Mouse (Mus musculus): ENCODE results near the gene Gm973. TPM values are rescaled to one million over a fixed set of nuclear protein-coding genes. Genes with fewer than 3 reads are reported as not detected.

Gene Gm973
- total and polyA plus RNA-seq, 3 experiments: 0.23 TPM; not detected in 2

DNA sequence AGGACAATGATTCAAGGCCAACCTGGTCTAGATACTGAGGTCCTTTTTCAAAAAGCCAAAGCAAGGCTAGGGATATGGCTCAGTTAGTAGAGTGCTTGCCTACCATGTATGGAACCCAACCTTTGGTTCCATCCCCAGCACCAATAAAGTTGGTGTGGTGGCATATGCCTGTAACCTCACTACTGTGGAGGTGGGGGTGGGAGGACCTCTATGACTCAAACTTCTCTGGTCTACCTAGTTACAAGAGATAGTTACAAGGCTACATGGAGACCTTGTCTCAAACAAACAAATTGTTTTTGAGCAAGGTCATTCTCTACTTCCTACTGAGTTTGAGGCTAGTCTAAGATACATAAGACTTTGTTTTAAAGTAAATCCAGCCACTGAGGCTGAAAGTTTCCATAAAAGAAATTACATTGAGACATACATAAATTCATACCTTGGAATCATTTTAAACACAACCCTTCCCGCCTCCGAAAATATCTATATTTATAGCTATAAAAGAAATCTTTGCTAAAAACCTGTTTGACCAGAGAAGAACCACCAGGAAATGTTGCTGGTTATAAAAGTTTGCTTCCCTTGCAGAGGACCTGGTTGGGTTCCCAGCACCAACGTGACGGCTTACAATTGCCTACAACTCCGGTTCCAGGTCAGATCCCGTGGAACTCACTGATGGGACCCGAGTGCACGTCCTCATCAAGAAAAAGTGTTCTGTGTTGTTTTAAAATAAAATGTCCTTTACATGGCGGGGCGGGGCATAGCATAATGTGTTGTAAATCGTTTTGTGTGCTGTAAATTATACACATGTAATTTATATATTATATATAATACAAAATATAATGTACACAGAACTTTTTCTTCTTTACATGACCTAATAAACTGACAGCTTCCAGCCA lies 168.1 kb downstream of the Gm973 start:
- peaks cover 16 to 20% of the 10 kb centered on the region in 2 experiments for H3K36me3 ChIP-seq (ENCODE audit: control insufficient read depth in 1 of 2, insufficient read depth in 2 of 2, low read length in 2 of 2)
- H3K4me1 ChIP-seq (ENCODE audit: control insufficient read depth in 1 of 2, insufficient read depth in 2 of 2, low read length in 2 of 2): peaks cover 0 to 4% of the 10 kb centered on the region in 2 experiments; a peak in 3 of 4 replicates
- H3K79me2 ChIP-seq (ENCODE audit: control insufficient read depth, insufficient read depth, low read length, poor library complexity): peaks cover 37% of the 10 kb centered on the region
- no peaks in the 10 kb centered on the region for H3K27me3 ChIP-seq (ENCODE audit: control insufficient read depth in 1 of 2, insufficient read depth in 2 of 2, low read length in 2 of 2)
- peak overlapping the region; percentile 91 for H3K9ac ChIP-seq (ENCODE audit: control insufficient read depth, low read depth, low read length, poor library complexity, severe bottlenecking)
- DNase-seq (ENCODE audit: low read depth, low spot score): peak; percentile 79
- peak overlapping the region; percentile 30 to 64 for H3K4me3 ChIP-seq (ENCODE audit: control insufficient read depth in 1 of 2, insufficient read depth in 1 of 2, low read depth in 2 of 2, low read length in 2 of 2)
- no peaks in the 10 kb centered on the region for H3K9me3 ChIP-seq (replicated peaks; ENCODE audit: insufficient read depth, low read length)
- peak overlapping the region; percentile 86 for H3K27ac ChIP-seq (ENCODE audit: control insufficient read depth, low read depth, low read length)
- TF ChIP-seq TCF12 (IDR thresholded peaks at IDR 0.05; ENCODE audit: low read depth, low read length) (peak; percentile 70), TAL1 (IDR thresholded peaks at IDR 0.05; ENCODE audit: low read length) (no peak), ETS1 (IDR thresholded peaks at IDR 0.05; ENCODE audit: low read depth, low read length) (0 out of 2 replicates have a peak, but pooled peaks have one; percentile 24), ZMIZ1 (IDR thresholded peaks at IDR 0.05; ENCODE audit: low read depth, low read length) (peak; percentile 51; the same call in 1 of the 2 replicates), CHD1 (IDR thresholded peaks at IDR 0.05; ENCODE audit: low read depth, low read length) (0 out of 2 replicates have a peak, but pooled peaks have one; percentile 72), KAT2A (conservative IDR thresholded peaks at IDR 0.05; ENCODE audit: low read depth, low read length) (no peak; the same call in 1 of the 2 replicates), ZKSCAN1 (IDR thresholded peaks at IDR 0.05; ENCODE audit: low read depth, low read length) (no peak), CTCF (IDR thresholded peaks at IDR 0.05 in 2 of 3, conservative IDR thresholded peaks at IDR 0.05 in 1 of 3; ENCODE audit: control insufficient read depth in 1 of 3, insufficient read depth in 1 of 3, low read depth in 2 of 3, low read length in 3 of 3, poor library complexity in 1 of 3, severe bottlenecking in 1 of 3) (no peak), POLR2AphosphoS2 (IDR thresholded peaks at IDR 0.05; ENCODE audit: low read length) (0 out of 2 replicates have a peak, but pooled peaks have one; percentile 6), NELFE (IDR thresholded peaks at IDR 0.05; ENCODE audit: low read depth, low read length) (peak; percentile 48; the same call in 1 of the 2 replicates), MXI1 (IDR thresholded peaks at IDR 0.05; ENCODE audit: low read depth, low read length) (peak; percentile 69; the same call in 1 of the 2 replicates)

DNA sequence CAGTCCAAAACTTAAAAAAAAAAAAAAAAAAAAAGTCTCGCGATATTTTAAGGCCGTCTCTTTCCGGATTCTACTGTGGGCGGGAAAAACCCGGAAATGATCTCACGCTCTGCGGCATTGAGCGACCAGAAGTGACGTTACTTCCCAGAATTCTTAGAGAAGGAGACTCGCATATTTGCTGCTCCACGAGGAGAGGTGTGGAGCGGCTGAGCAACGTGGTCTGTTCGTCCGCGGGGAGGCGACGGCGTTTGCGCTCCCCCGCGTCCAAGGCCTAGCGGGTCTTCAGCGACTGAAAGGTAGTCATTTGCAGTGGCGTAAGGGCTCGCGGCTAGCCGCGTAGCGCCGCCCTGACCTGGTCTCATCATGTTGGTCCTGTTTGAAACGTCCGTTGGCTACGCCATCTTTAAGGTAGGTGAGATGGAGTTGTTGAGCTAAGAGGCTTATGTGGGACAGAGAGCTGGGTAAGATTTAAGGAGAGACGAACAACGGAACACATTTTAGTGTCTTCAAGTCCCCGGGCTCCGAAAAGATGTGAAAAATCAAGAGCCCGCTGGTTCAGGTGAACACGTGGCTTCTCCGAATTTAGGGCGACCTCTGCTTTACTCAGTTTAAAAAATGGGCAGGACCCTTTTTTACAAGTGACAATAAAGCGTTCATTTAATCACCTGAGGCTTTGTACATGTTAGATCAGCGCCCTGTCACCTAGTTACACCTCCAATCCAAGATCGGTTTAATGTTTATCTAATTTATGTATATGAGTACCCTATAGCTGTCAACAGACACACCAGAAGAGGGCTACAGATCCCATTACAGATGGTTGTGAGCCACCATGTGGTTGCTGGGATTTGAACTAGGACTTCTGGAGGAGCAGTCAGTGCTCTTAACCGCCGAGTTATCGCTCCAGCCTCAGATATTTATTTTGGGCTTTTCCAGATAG lies 169.0 kb downstream of the Gm973 start, which contains the start of gene Nop58:
TSS of gene Nop58 (plus strand) at position 153 of the 937 bp plus-strand sequence.
- H3K27ac ChIP-seq (ENCODE audit: control insufficient read depth, low read depth, low read length): peak within 1 kb of the TSS; percentile 92
- peaks cover 0 to 4% of the 10 kb centered on the region in 2 experiments; a peak in 3 of 4 replicates for H3K4me1 ChIP-seq (ENCODE audit: control insufficient read depth in 1 of 2, insufficient read depth in 2 of 2, low read length in 2 of 2)
- peaks cover 22 to 24% of the 10 kb centered on the region in 2 experiments for H3K36me3 ChIP-seq (ENCODE audit: control insufficient read depth in 1 of 2, insufficient read depth in 2 of 2, low read length in 2 of 2)
- peak; percentile 98 for DNase-seq (ENCODE audit: low read depth, low spot score)
- H3K4me3 ChIP-seq (ENCODE audit: control insufficient read depth in 1 of 2, insufficient read depth in 1 of 2, low read depth in 2 of 2, low read length in 2 of 2): peak within 1 kb of the TSS; percentile 74 to 98
- H3K79me2 ChIP-seq (ENCODE audit: control insufficient read depth, insufficient read depth, low read length, poor library complexity): peaks cover 45% of the 10 kb centered on the region
- H3K9ac ChIP-seq (ENCODE audit: control insufficient read depth, low read depth, low read length, poor library complexity, severe bottlenecking): peak within 1 kb of the TSS; percentile 100
- no peaks in the 10 kb centered on the region for H3K27me3 ChIP-seq (ENCODE audit: control insufficient read depth in 1 of 2, insufficient read depth in 2 of 2, low read length in 2 of 2)
- no peaks in the 10 kb centered on the region for H3K9me3 ChIP-seq (replicated peaks; ENCODE audit: insufficient read depth, low read length)
- TF ChIP-seq GABPA (IDR thresholded peaks at IDR 0.05; ENCODE audit: low read depth, low read length) (no peak), UBTF (IDR thresholded peaks at IDR 0.05; ENCODE audit: borderline replicate concordance, insufficient read depth, low read depth, low read length) (no peak), HCFC1 (IDR thresholded peaks at IDR 0.05; ENCODE audit: low read depth, low read length) (peak; percentile 92), ELF1 (IDR thresholded peaks at IDR 0.05; ENCODE audit: low read depth, low read length) (peak; percentile 91; the same call in 1 of the 2 replicates), MAX (IDR thresholded peaks at IDR 0.05; ENCODE audit: low read length) (peak; percentile 91), GATA1 (IDR thresholded peaks at IDR 0.05; ENCODE audit: low read depth, low read length) (no peak), MAFK (IDR thresholded peaks at IDR 0.05; ENCODE audit: borderline replicate concordance, low read depth, low read length) (no peak), ZMIZ1 (IDR thresholded peaks at IDR 0.05; ENCODE audit: low read depth, low read length) (no peak; the same call in 1 of the 2 replicates), MYB (IDR thresholded peaks at IDR 0.05; ENCODE audit: low read depth, low read length) (peak; percentile 59), ETS1 (IDR thresholded peaks at IDR 0.05; ENCODE audit: low read depth, low read length) (no peak), SIN3A (IDR thresholded peaks at IDR 0.05; ENCODE audit: low read length) (no peak; the same call in 1 of the 2 replicates), SMC3 (IDR thresholded peaks at IDR 0.05; ENCODE audit: low read depth, low read length) (no peak), NELFE (IDR thresholded peaks at IDR 0.05; ENCODE audit: low read depth, low read length) (peak; percentile 96), POLR2AphosphoS2 (IDR thresholded peaks at IDR 0.05; ENCODE audit: low read length) (peak; percentile 97), BHLHE40 (IDR thresholded peaks at IDR 0.05; ENCODE audit: borderline replicate concordance, low read depth, low read length) (no peak), EP300 (IDR thresholded peaks at IDR 0.05; ENCODE audit: low read depth in 1 of 2, low read length in 2 of 2) (no peak), ZC3H11A (IDR thresholded peaks at IDR 0.05; ENCODE audit: low read depth, low read length) (no peak), MAZ (IDR thresholded peaks at IDR 0.05; ENCODE audit: low read depth, low read length) (no peak), CTCF (IDR thresholded peaks at IDR 0.05 in 2 of 3, conservative IDR thresholded peaks at IDR 0.05 in 1 of 3; ENCODE audit: control insufficient read depth in 1 of 3, insufficient read depth in 1 of 3, low read depth in 2 of 3, low read length in 3 of 3, poor library complexity in 1 of 3, severe bottlenecking in 1 of 3) (0 out of 6 replicates have a peak, but pooled peaks of 1 of the 3 experiments have one; percentile 11)

Measured in MEL (cell line).